In the genomic region with DNA sequence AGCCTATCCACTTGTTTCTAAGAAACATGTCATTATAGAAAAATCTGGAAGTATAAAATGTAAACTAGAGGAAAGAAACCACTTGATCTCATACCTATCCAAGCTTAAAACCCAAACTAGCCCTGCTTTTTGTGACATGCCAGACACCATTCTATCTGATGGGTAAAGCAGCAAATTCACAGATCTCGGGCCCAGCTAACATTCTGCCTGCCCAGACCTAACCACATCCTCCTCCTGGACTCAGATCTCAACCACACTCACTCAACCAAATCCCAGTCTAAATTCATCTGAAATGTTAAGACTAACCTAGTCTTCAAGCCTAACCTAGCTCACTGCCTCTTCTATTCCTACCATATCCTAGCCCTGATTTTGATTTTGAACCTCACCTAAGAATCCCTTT, we compare ENCODE assay signal across 27 mouse cellular contexts. TPM values are rescaled to one million over a fixed set of nuclear protein-coding genes. Genes with fewer than 3 reads are reported as not detected.
DNase-seq lines count a peak whose midpoint lies in the region; ATAC-seq and TF ChIP-seq lines count a peak whose summit lies in the region.
"Had no signal": no experiment of that assay in that cellular context is flagged by ENCODE, and none has a peak within 500 bp of the region (broad histone marks: within the 10 kb centered on the region; RNA-seq: fewer than 3 reads in every experiment).

No protein-coding gene starts in this region.

- no peak for DNase-seq in spleen, adult 2 months (ENCODE audit: low read depth in 1 of 2, low spot score in 2 of 2)
- no peak for DNase-seq in spleen, postnatal 14 days (ENCODE audit: low spot score in 2 of 2)
- peak; percentile 65 for DNase-seq in CD4-positive helper T cell, adult 2 months (ENCODE audit: low read depth, low spot score)
- no peak for DNase-seq in hindbrain, embryonic 11.5 days (ENCODE audit: low spot score)
- no peak for DNase-seq in lung, postnatal 4 days
- DNase-seq in frontal cortex, postnatal 25 days (ENCODE audit: low spot score in 2 of 2): no peak
- DNase-seq: adrenal gland, postnatal 36 days; cerebellum, adult 2 months; forebrain, postnatal 0 days; gastrocnemius, adult 2 months; heart, adult 2 months; heart, postnatal 4 days; kidney, postnatal 36 days; lung, embryonic 14.5 days; thymus, postnatal 36 days had no signal

- no peaks in the 10 kb centered on the region for H3K9me3 ChIP-seq in hindbrain, embryonic 11.5 days (ENCODE audit: control insufficient read depth, low read length)
- H3K9me3 ChIP-seq: forebrain, embryonic 10.5 days; heart, embryonic 15.5 days; liver, embryonic 12.5 days; neural tube, embryonic 12.5 days had no signal

- H3K4me3 ChIP-seq in spleen, adult 2 months (ENCODE audit: extremely low read depth, insufficient read depth, insufficient read length): no peak overlapping the region
- no peak overlapping the region for H3K4me3 ChIP-seq in hindbrain, embryonic 11.5 days (ENCODE audit: low read depth, low read length)
- H3K4me3 ChIP-seq: forebrain, embryonic 10.5 days; gastrocnemius, adult 2 months; heart, adult 2 months; heart, embryonic 15.5 days; liver, embryonic 12.5 days; neural tube, embryonic 12.5 days had no signal

- H3K9ac ChIP-seq in hindbrain, embryonic 11.5 days (ENCODE audit: low read depth, low read length): no peak overlapping the region
- H3K9ac ChIP-seq: forebrain, postnatal 0 days; heart, embryonic 15.5 days; liver, embryonic 12.5 days; lung, embryonic 14.5 days; neural tube, embryonic 12.5 days had no signal

- H3K4me1 ChIP-seq in spleen, adult 2 months (ENCODE audit: control insufficient read depth, insufficient read depth, insufficient read length): peaks cover 64% of the 10 kb centered on the region
- peaks cover 9% of the 10 kb centered on the region for H3K4me1 ChIP-seq in hindbrain, embryonic 11.5 days (replicated peaks; ENCODE audit: control insufficient read depth, insufficient read depth, low read length)

- H3K36me3 ChIP-seq in spleen, adult 2 months (ENCODE audit: control insufficient read depth, insufficient read depth, low read length): peaks cover 8% of the 10 kb centered on the region
- H3K36me3 ChIP-seq in hindbrain, embryonic 11.5 days (ENCODE audit: control insufficient read depth, insufficient read depth, low read length): no peaks in the 10 kb centered on the region
- H3K36me3 ChIP-seq: forebrain, embryonic 10.5 days; heart, embryonic 15.5 days; liver, embryonic 12.5 days; neural tube, embryonic 12.5 days had no signal

- TF ChIP-seq CTCF in spleen, adult 2 months (IDR thresholded peaks at IDR 0.05; ENCODE audit: extremely low read depth, insufficient read depth, insufficient read length, insufficient replicate concordance): no peak

- no peak overlapping the region for H3K4me2 ChIP-seq in hindbrain, embryonic 11.5 days (replicated peaks; ENCODE audit: low read depth, low read length)
- H3K4me2 ChIP-seq: heart, embryonic 15.5 days; liver, embryonic 12.5 days; lung, embryonic 14.5 days; midbrain, embryonic 11.5 days; neural tube, embryonic 12.5 days had no signal

- WGBS in spleen, adult 2 months: 6% methylated on average over 1 of the region's 1 CpGs
- WGBS in hindbrain, embryonic 11.5 days: 89% methylated on average over 1 of the region's 1 CpGs

- peak; percentile 40 for ATAC-seq in activated CD4-positive, CD25-positive, alpha-beta regulatory T cell, adult 4 months
- ATAC-seq in inflammation-experienced regulatory T-cells, adult 6 months: peak; percentile 54
- no peak for ATAC-seq in hindbrain, embryonic 11.5 days (ENCODE audit: low FRiP score)
- ATAC-seq: forebrain, postnatal 0 days; hindbrain, postnatal 0 days; liver, embryonic 12.5 days had no signal

- TF ChIP-seq POLR2A in spleen, adult 2 months (IDR thresholded peaks at IDR 0.05; ENCODE audit: low read depth, low read length): no peak

- peak overlapping the region; percentile 72 for H3K27ac ChIP-seq in spleen, adult 2 months (ENCODE audit: insufficient read depth, low read length)
- H3K27ac ChIP-seq in hindbrain, embryonic 11.5 days (ENCODE audit: low read depth, low read length): no peak overlapping the region
- H3K27ac ChIP-seq: forebrain, embryonic 10.5 days; gastrocnemius, adult 2 months; heart, adult 2 months; heart, embryonic 15.5 days; hindbrain, postnatal 0 days; liver, embryonic 12.5 days; macrophage; neural tube, embryonic 12.5 days had no signal

- H3K27me3 ChIP-seq in spleen, adult 2 months (ENCODE audit: control insufficient read depth, insufficient read depth, low read length): no peaks in the 10 kb centered on the region
- peaks cover 27% of the 10 kb centered on the region for H3K27me3 ChIP-seq in hindbrain, embryonic 11.5 days (ENCODE audit: control insufficient read depth, insufficient read depth, low read length)

RNA-seq across cellular contexts. Expression of a gene that starts 4.6 kb away (rescaled TPM):
- polyA plus RNA-seq in spleen, adult 2 months (2012; rRNA removed): not detected in 2 replicates
- polyA plus RNA-seq in activated CD4-positive, CD25-positive, alpha-beta regulatory T cell, adult 4 months (2017; shearing (Covaris generic)): not detected
- not detected for polyA plus RNA-seq in inflammation-experienced regulatory T-cells, adult 6 months (2017; shearing (Covaris generic))
- polyA plus RNA-seq in hindbrain, embryonic 11.5 days (2014; fragmentation: Nextera tagmentation; extraction: Ambion mirVana): not detected in 2 replicates
- polyA plus RNA-seq: forebrain, embryonic 10.5 days; forebrain, postnatal 0 days; heart, adult 2 months; heart, embryonic 15.5 days; hindbrain, postnatal 0 days; kidney, embryonic 14.5 days; limb, embryonic 11.5 days; liver, embryonic 12.5 days; lung, embryonic 14.5 days; macrophage; midbrain, embryonic 11.5 days; neural tube, embryonic 12.5 days; small intestine, adult 2 months had no signal

RNA-seq across cellular contexts. Expression of a gene that starts 4.7 kb away (rescaled TPM):
- polyA plus RNA-seq in spleen, adult 2 months (2012; rRNA removed): 128 and 163 TPM in 2 replicates
- 10 to 100 TPM; 19.7 to 29.7 TPM for polyA plus RNA-seq in activated CD4-positive, CD25-positive, alpha-beta regulatory T cell, adult 4 months (2017; shearing (Covaris generic))
- 10 to 100 TPM; 13.4 to 51.6 (median 33.9) TPM for polyA plus RNA-seq in inflammation-experienced regulatory T-cells, adult 6 months (2017; shearing (Covaris generic))
- polyA plus RNA-seq in hindbrain, embryonic 11.5 days (2014; fragmentation: Nextera tagmentation; extraction: Ambion mirVana): 0.82 and 0.90 TPM in 2 replicates

RNA-seq across cellular contexts. Expression of a gene that starts 12.9 kb away (rescaled TPM):
- 233 and 309 TPM in 2 replicates for polyA plus RNA-seq in spleen, adult 2 months (2012; rRNA removed)
- polyA plus RNA-seq in activated CD4-positive, CD25-positive, alpha-beta regulatory T cell, adult 4 months (2017; shearing (Covaris generic)): 100 to 1,000 TPM; 117 to 151 TPM
- 100 to 1,000 TPM in 2 of 3 experiments, 10 to 100 TPM in 1; 96.4 to 134 (median 118) TPM for polyA plus RNA-seq in inflammation-experienced regulatory T-cells, adult 6 months (2017; shearing (Covaris generic))
- 11.0 and 17.9 TPM in 2 replicates for polyA plus RNA-seq in hindbrain, embryonic 11.5 days (2014; fragmentation: Nextera tagmentation; extraction: Ambion mirVana)

RNA-seq across cellular contexts. Expression of a gene that starts 17.3 kb away (rescaled TPM):
- polyA plus RNA-seq in spleen, adult 2 months (2012; rRNA removed): 53.1 and 62.9 TPM in 2 replicates
- polyA plus RNA-seq in activated CD4-positive, CD25-positive, alpha-beta regulatory T cell, adult 4 months (2017; shearing (Covaris generic)): 10 to 100 TPM; 37.7 to 40.3 TPM
- 10 to 100 TPM; 43.6 to 63.0 (median 59.1) TPM for polyA plus RNA-seq in inflammation-experienced regulatory T-cells, adult 6 months (2017; shearing (Covaris generic))
- 41.6 and 42.1 TPM in 2 replicates for polyA plus RNA-seq in hindbrain, embryonic 11.5 days (2014; fragmentation: Nextera tagmentation; extraction: Ambion mirVana)

RNA-seq across cellular contexts. Expression of a gene that starts 26.9 kb away (rescaled TPM):
- 464 and 481 TPM in 2 replicates for polyA plus RNA-seq in spleen, adult 2 months (2012; rRNA removed)
- 1,000 to 10,000 TPM in 1 of 2 experiments, 100 to 1,000 TPM in 1; 945 to 1,075 TPM for polyA plus RNA-seq in activated CD4-positive, CD25-positive, alpha-beta regulatory T cell, adult 4 months (2017; shearing (Covaris generic))
- polyA plus RNA-seq in inflammation-experienced regulatory T-cells, adult 6 months (2017; shearing (Covaris generic)): 1,000 to 10,000 TPM in 1 of 3 experiments, 100 to 1,000 TPM in 2; 808 to 1,210 (median 823) TPM
- polyA plus RNA-seq in hindbrain, embryonic 11.5 days (2014; fragmentation: Nextera tagmentation; extraction: Ambion mirVana): 868 and 927 TPM in 2 replicates
